Mouse (Mus musculus) lung, adult 18-20 months (tissue): ENCODE results near the gene Cnn3.

Source experiments
- DNase-seq, 2 experiments: peaks; one replicate each; pipeline ENCODE4 v3.0.0; 2022; ENCODE audit warnings: mixed read lengths in 2 of 2

Cnn3 gene

DNA sequence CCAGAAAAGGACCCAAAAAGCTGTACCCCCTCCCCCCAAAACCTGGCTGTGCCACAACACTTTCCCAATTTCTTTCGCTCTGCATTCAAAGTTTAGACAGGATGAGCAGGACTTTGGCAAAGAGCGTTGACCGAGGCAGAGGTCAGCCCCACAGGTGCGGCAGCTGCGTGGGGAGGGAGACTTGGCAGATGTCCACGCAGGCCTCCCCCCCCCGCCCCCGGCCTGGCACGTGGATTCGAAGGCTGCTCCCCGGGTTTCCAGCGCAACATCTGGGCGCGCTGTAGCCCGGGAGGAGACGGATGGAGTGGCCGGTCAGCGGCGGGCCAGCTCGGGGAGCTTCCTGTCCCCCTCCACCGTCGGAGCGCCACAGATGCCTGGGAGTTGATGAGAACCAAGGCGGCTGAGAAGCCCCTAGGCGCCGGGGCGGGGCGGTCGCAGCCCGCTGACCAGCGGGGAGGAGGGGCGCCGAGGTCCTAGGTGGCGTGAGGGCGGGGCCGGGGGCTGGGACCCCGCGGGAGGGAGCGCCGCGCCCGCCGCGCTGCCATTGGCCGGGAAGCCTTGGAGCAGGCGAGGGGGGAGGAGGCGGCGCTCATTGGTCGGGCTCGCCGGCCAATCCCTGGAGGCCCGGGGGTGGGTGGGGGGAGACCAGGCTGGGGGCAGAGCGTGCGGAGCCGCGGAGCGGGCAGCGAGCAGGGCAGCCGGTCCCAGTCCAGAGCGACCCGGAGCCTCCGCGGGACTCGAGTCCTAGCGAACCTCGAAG is at the start of gene Cnn3:
Cnn3 (plus strand) TSS at position 637 of the 760 bp plus-strand sequence.
- peak; percentile 92 to 93 for DNase-seq

DNA sequence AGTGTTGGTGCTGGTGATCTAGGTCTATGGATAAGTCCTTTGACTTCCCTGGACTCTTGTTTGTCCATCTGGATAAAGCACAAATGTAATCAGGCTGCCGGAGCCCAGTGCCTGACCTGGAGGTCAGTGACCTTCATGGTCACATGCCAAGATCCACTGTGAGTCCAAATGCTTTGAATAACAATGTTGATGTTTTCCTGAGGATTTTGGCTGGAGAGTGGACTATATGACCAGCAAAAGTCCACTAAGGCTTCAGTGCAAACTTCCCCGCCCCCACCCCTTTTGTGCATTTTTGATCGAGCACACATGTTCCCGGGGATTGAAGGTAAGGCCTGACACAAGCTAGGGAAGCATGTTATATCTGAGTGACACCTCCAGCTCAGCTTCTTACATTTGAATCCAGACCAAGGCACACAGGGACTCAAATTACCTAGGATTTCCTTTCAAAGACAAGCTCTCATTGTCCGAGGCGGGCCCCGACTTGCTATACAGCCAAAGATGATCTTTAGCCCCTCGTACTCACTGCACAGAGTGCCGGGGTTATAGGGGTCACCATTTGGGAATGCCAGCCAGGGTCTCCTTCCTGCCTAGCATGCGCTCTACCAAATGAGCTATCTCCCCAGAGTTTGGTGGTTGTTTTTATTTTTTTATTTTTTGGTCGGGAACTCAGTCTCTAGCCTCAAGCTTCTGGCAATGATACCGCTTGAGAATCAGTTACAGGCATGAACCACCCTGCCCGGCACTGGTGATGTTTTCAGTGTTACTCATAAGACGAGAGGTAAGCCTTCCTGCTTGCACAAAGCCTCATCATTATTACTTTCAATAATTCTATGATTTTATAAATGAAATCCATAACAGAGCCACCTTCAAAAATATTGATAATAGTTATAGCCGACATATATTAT is 47.3 kb upstream of the Cnn3 start:
- DNase-seq, result peak in 1 of 2 experiments; percentile 30

- no peak for DNase-seq
Observed at GRCm38 (mm10) chr3:121379699-121380098, 46.6 kb upstream of the Cnn3 start.

DNA sequence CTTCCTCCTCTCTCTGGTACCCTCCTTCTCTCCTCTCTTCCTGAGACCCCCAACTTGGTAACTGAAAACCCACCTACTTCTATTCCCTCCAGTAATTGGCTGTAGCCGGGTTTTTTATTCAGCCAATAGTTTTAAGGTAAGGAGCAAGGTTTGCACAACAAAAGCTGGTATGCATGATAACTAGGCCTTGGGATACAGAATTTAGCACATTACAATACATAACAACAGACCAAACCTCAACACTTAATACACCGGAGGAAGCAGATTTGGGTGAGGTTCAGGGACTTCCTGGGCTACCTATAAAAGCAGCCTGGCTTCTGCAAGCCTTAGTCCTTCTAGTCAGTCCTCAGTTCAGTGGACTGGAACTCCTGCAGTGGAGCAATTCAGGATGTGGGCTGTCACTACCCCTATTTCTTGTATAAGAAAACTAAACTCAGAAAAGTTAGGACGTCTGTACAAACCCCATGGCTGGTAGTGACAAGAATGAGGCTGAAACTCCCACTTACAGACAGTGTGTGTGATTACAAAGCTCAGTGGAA is 38.8 kb upstream of the Cnn3 start:
- DNase-seq, result no peak

DNA sequence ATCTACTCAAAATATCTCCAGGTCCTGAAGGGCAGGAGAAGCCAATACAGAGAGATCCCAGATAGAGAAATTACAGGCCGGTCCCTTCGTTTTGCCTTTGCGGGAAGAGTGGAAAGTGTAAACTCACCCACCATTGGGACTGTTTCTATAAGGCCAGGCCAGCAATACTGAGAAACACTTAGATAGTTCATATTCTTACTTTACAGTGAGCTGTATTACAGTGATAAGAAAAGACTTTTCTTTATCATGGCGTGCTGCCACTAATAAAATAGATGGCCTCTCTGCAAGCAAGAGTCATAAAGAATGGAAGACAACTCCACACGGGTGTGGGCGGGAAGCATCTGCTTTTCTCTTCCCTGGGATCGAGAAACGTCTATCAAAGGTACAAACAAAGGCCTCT is 36.9 kb upstream of the Cnn3 start:
- DNase-seq, result no peak

DNA sequence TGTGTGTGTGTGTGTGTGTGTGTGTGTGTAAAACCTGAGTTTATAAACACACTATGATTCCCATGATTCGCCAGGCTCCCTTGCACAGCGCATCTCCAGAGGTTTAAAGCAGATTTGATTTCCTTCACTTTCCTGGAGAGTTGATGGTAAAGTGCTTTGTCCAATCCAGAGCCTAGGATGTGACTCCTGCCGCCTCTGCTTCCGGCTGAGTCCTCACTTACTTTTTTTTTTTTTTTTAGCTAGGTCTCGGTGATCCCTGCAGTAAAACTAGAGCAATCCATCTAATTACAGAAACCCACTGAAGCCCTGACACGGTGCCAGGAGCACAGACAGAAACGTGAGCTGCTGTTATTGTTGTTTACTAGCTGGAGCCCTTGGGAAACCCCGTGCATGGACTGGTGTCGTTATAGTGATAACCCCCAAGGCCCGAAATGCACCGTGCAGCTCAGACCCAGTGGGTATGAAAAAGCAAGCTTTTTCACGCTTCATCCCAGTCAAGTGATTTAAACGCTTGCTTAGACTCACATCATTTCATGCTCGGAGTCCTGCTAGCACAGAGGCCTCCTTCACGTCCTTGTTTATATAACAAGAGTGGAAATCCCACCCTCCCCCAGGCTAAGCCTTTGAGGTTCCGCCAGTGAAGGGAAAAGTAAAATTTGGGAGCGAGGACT is 36.3 kb upstream of the Cnn3 start:
- no peak for DNase-seq

GRCm38 (mm10) chr3:121390724-121391123 is 35.6 kb upstream of the Cnn3 start:
- DNase-seq, result peak in 1 of 2 experiments; percentile 29

DNA sequence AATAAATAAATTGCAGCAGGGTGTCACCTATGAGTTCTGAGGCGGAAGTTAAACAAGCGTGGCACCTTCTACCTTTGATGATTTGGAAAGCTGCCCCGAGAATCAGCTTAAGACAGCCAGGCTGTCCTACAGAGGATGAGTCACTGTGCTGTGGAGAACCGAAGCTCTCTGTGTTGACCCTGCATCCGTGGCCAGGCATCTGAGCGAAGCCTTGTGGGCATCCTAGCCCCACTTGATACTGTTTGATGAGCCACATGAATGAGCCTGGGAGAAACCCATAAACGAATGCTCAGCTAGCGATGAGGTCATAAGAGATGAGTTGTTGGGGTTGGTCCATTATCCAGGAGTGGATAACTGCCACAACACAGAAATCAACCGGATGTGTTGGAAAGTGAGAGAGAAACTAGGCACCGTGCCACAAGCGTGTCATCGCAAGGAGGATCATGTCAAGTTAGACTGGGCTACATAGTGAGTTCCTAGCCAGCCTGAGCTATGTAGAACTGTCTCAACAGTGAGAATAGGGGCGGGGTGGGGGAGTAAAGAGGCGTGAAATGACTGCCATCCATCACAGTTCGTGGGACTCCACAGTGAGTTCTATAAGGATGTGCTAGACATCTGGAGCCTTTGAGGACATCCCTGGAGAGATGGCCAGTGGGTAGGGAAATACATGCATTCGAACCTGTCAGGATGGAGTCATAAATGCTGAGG is 30.6 kb upstream of the Cnn3 start:
- peak in 1 of 2 experiments; percentile 28 for DNase-seq

DNA sequence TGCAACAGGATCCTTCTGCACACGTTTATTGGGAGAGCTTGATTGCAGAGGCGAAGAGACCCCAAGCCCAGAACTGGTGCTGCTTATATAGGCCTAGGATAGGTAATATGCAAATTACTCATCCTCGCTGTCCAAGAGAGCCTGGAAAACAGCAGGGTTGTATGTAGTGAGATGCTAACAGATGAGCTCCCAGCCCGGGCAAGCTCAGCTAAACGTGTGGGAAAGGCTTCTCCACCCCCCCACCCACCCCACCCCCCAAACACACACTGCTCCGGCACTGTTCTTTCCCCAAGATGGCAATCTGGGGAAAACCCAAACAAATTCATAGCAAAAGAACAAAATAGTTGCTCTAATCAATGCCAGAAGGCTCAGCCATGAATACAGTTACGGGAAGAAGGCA is 29.7 kb upstream of the Cnn3 start:
- no peak for DNase-seq

- no peak for DNase-seq
Observed at GRCm38 (mm10) chr3:121397007-121397406, 29.3 kb upstream of the Cnn3 start.

DNA sequence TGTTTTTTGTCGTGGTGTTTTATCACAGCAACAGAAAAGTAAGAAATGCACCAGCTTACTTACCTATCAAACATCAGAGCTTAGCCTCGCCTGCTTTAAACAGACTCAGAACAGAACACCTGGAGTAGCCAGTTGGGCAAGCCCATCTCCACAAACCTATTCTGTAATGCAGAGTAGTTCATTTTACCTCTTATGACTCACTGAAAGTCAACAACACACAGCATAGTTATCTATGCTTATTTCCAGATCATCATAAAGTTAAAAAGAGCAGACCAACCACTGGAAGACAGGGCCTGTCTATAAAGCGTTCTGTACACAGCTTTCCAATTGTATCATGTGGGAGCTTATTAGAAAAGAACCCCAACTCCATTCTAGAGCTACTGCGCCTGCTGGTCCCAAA is 24.9 kb upstream of the Cnn3 start:
- DNase-seq, result no peak

GRCm38 (mm10) chr3:121402096-121402495 is 24.2 kb upstream of the Cnn3 start:
- no peak for DNase-seq

DNA sequence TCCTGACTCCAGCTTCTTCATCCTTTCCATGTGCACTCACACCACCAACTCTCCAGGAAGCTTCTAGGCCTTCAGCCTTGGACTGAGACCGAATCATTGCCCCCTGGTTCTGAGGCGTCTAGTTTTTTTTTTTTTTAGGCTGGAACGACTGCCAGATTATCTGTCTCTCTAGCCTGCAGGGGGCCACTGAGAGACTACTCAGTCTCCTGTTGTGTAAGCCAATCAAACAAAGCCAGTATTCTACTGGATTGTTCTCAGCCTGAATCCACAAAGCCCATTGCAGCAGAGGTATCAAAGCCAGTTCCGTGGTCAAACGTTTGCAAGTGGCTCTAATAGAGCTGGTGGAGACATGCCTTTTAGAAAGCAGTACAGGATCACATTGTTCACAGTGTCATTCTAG is 22.8 kb upstream of the Cnn3 start:
- no peak for DNase-seq

GRCm38 (mm10) chr3:121405101-121405500 is 21.2 kb upstream of the Cnn3 start:
- DNase-seq, result no peak

- no peak for DNase-seq
Observed at GRCm38 (mm10) chr3:121407417-121407816, 18.9 kb upstream of the Cnn3 start.

GRCm38 (mm10) chr3:121408386-121408785 is 17.9 kb upstream of the Cnn3 start:
- no peak for DNase-seq

DNA sequence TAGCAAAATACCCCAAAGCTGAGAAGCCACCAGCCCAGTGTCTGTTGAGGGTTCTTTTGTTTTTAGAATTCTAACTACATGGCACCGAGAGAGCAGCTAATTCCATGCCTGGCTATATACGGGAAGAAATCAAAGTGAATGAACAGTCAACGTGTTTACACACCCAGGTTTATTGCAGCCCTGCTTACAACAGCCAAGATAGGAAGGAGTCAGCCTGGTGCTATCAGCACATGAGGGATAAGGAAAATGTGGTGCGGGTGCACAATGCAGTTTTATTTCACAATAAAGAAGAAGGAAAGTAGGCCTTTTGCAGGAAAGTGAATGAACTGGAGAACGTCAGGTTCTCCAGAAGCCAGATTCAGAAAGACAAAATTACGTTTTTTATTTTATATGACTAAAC is 14.8 kb upstream of the Cnn3 start:
- DNase-seq, result no peak

DNA sequence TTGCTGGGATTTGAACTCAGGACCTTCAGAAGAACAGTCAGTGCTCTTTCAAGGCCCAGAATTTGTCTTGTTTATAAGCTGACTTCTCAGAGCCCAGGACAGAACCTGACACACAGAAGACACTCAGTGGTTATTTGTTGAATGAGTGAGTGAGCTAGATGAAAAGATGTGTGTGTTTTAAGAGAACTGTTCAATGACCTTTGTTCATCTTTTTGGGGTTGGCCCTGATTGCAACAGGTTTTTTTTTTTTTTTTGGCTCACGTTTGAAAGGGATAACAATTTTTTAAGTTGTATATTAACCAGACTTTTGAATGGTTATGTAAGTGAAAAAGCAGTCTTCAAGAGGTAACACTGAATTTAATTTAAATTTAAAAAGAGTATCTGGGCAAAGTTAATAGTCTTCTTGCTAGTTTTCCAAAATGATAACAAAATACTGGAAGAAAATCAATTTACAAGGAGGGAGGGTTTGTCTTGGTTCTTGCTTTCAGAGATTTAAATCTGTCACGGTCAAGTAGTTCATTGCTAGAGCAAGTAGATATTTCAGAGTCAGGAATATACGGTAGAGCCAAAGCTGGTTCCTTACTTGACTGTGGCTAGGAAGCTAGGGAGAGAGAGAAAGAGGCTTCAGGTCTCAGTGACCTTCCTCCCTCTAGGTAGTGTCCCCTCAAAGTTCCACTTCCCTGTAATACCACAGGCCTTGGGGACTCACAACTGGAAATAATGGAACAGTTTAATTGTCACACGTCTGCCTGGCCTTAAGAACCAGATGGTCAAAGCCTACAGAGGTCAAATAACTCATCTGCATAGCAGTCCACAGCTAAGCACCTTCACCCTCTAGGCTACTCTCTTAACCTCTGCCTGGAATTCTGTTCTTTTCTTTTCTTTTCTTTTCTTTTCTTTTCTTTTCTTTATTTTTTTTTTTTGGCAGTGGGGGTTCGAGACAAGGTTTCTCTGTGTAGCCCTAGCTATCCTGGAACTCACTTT is 9.8 kb upstream of the Cnn3 start:
- DNase-seq, result no peak

- no peak for DNase-seq
Observed at GRCm38 (mm10) chr3:121417379-121418250, 8.7 kb upstream of the Cnn3 start.

DNA sequence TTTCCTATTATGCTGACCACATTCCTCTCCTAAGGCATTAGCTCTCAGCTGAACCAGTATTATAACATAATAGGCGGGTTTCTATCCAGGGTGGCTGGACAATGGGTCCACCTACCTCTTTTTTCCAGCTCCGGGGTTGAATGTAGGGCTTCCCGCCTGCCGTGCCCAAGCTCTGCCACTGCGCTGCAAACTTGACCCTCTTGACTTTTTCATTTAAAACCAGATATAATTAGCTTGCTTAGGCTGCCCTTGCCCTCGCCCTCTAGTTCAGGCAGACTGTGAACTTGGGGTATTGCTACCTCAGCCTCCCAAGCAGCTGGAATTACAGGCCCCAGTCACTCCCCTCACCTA is 8.1 kb upstream of the Cnn3 start:
- no peak for DNase-seq
